ENCODE assay signal across 11 mouse cellular contexts in genomic region chr5:92785870-92786436, GRCm38 (mm10).
"Had no signal": no experiment of that assay in that cellular context is flagged by ENCODE, and none has a peak within 500 bp of the region (broad histone marks: within the 10 kb centered on the region; RNA-seq: fewer than 3 reads in every experiment).

No protein-coding gene starts in this region.

- H3K4me3 ChIP-seq: limb, embryonic 15.5 days; liver, embryonic 12.5 days; megakaryocyte, embryonic 14.5 days; midbrain, embryonic 15.5 days had no signal

- H3K4me1 ChIP-seq: liver, embryonic 12.5 days; megakaryocyte, embryonic 14.5 days; midbrain, embryonic 15.5 days had no signal

- H3K4me2 ChIP-seq: limb, embryonic 15.5 days; liver, embryonic 12.5 days; lung, embryonic 14.5 days; midbrain, embryonic 11.5 days; midbrain, embryonic 15.5 days had no signal

- H3K36me3 ChIP-seq: limb, embryonic 15.5 days; liver, embryonic 12.5 days; midbrain, embryonic 15.5 days had no signal

- H3K27ac ChIP-seq: limb, embryonic 15.5 days; liver, embryonic 12.5 days; macrophage; midbrain, embryonic 15.5 days; stomach, postnatal 0 days had no signal

- H3K9me3 ChIP-seq: limb, embryonic 15.5 days; liver, embryonic 12.5 days; midbrain, embryonic 15.5 days had no signal

- ATAC-seq: liver, embryonic 12.5 days; midbrain, embryonic 15.5 days had no signal

- H3K27me3 ChIP-seq: limb, embryonic 15.5 days; liver, embryonic 12.5 days; megakaryocyte, embryonic 14.5 days; midbrain, embryonic 15.5 days had no signal

- H3K9ac ChIP-seq: limb, embryonic 15.5 days; liver, embryonic 12.5 days; lung, embryonic 14.5 days; midbrain, embryonic 15.5 days had no signal

- DNase-seq: left cerebral cortex, postnatal 4 days; lung, embryonic 14.5 days; lung, postnatal 10 days; right cerebral cortex, postnatal 14 days had no signal
